Mouse (Mus musculus): ENCODE measurements around the gene Ntrk3. TPM values are rescaled to one million over a fixed set of nuclear protein-coding genes. Genes with fewer than 3 reads are reported as not detected.

The Ntrk3 gene
- polyA plus RNA-seq (2012; rRNA removed) = 1.1 and 2.2 TPM in 2 replicates

GRCm38 (mm10) chr7:78737614-78738210 is at the start of gene Ntrk3:
Gene Ntrk3, minus strand, starts transcription at chr7:78738012.

GRCm38 (mm10) chr7:78782639-78783581 is 45.1 kb upstream of the Ntrk3 start, which contains the start of the genes Mrps11 and Mrpl46:
Gene Mrps11, plus strand, starts transcription at chr7:78783119.
Gene Mrpl46, minus strand, starts transcription at chr7:78783531.

Other genes starting within 250 kb of the Ntrk3 start
- 10.5 and 13.1 TPM in 2 replicates for gene Mrps11, start 45.1 kb upstream of the Ntrk3 start, polyA plus RNA-seq (2012; rRNA removed)
- gene Mrpl46, start 45.5 kb upstream of the Ntrk3 start, polyA plus RNA-seq (2012; rRNA removed) = 5.8 and 8.6 TPM in 2 replicates
- gene Det1, start 109.3 kb upstream of the Ntrk3 start, polyA plus RNA-seq (2012; rRNA removed) = 4.9 and 6.1 TPM in 2 replicates
- gene Aen, start 157.8 kb upstream of the Ntrk3 start, polyA plus RNA-seq (2012; rRNA removed) = 7.3 and 7.4 TPM in 2 replicates
- 16.7 and 20.6 TPM in 2 replicates for gene Isg20, start 175.4 kb upstream of the Ntrk3 start, polyA plus RNA-seq (2012; rRNA removed)

All from stomach, adult 2 months (tissue).